Mouse (Mus musculus) myocyte (in vitro differentiated cells): ENCODE measurements around the gene Gfod2.

Experiments used
- E2F4 ChIP-seq: IDR thresholded peaks from one replicate; pipeline ENCODE4 v1.6.1; 2011; ENCODE audit warnings: mild to moderate bottlenecking, control low read depth, moderate library complexity; ENCODE audit not compliant: insufficient read depth
- MAX ChIP-seq: IDR thresholded peaks from one replicate; pipeline ENCODE4 v1.6.1; 2011; ENCODE audit warnings: low read depth, mild to moderate bottlenecking, control low read depth
- MYOG ChIP-seq, 3 experiments: IDR thresholded peaks; one replicate each; pipeline ENCODE4 v1.6.1; 2011; ENCODE audit warnings: control low read depth in 2 of 3, low read depth in 2 of 3, mild to moderate bottlenecking in 2 of 3; ENCODE audit not compliant: insufficient read length in 2 of 3, control insufficient read depth in 1 of 3, insufficient read depth in 1 of 3
- POLR2A ChIP-seq: IDR thresholded peaks from one replicate; pipeline ENCODE4 v1.6.1; 2011; ENCODE audit warnings: low read depth, mild to moderate bottlenecking, control low read depth, moderate library complexity; ENCODE audit not compliant: insufficient read length
- POLR2AphosphoS2 ChIP-seq: IDR thresholded peaks from one replicate; pipeline ENCODE4 v1.6.1; 2011; ENCODE audit warnings: low read depth, control low read depth; ENCODE audit not compliant: insufficient read length
- REST ChIP-seq: IDR thresholded peaks from one replicate; pipeline ENCODE4 v1.6.1; 2011; ENCODE audit warnings: mild to moderate bottlenecking, control low read depth, moderate library complexity; ENCODE audit not compliant: insufficient read depth, insufficient read length
- TCF12 ChIP-seq: IDR thresholded peaks from one replicate; pipeline ENCODE4 v1.6.1; 2011; ENCODE audit warnings: mild to moderate bottlenecking, control low read depth; ENCODE audit not compliant: poor library complexity, insufficient read depth, severe bottlenecking
- TCF3 ChIP-seq: IDR thresholded peaks from one replicate; pipeline ENCODE4 v1.6.1; 2011; ENCODE audit warnings: low read depth, control low read depth; ENCODE audit not compliant: insufficient read length
- USF1 ChIP-seq: IDR thresholded peaks from one replicate; pipeline ENCODE4 v1.6.1; 2011; ENCODE audit warnings: low read depth, mild to moderate bottlenecking, control low read depth, moderate library complexity

DNA sequence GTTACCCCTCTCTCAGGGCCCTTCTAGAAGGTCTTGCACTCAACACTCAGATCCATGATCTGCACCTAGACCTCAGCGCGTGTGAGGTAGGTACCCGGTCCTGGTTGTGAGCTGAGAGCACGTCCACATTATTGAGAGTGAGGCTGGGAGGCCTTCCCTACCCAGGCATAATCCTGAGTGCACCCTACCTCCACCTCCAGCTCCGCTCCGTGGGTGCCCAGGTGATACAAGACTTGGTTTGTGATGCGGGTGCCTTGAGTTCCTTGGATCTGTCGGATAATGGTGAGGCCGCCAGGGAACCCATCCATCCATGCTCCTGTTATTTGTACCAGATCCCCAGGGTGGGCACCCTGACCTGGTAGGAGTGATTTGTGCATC lies 68.5 kb downstream of the Gfod2 start:
- TF ChIP-seq USF1 (no peak), POLR2A (no peak), POLR2AphosphoS2 (no peak), MYOG (IDR thresholded peaks at IDR 0.05; ENCODE audit: control insufficient read depth in 1 of 3, insufficient read depth in 1 of 3, insufficient read length in 2 of 3, low read depth in 2 of 3) (no peak), E2F4 (no peak), MAX (no peak), TCF3 (no peak), TCF12 (no peak), REST (no peak)
